Mouse (Mus musculus): Measurements from ENCODE around the gene 6430550D23Rik. TPM values are rescaled to one million over a fixed set of nuclear protein-coding genes. Genes with fewer than 3 reads are reported as not detected.
"Not testable (repeated sequence)": the region's sequence is repeated elsewhere in the genome, so short reads cannot be mapped to it uniquely, and the experiment has no call there.

Gene 6430550D23Rik
- polyA plus RNA-seq, 1 experiment from 2014 or later, result 1.4 TPM

GRCm38 (mm10) chr2:155929531-155930442 lies 78.0 kb downstream of the 6430550D23Rik start, which contains the start of gene Uqcc1:
Gene Uqcc1, minus strand, starts transcription at chr2:155930310.
- Histone ChIP-seq H3K4me2 (ENCODE audit: low read length) (peak within 1 kb of the TSS; percentile 80), H3K27me3 (replicated peaks; ENCODE audit: control insufficient read depth, insufficient read depth, low read length) (no peaks in the 10 kb centered on the region), H3K4me1 (replicated peaks; ENCODE audit: control insufficient read depth, insufficient read depth, low read length) (peaks cover 9% of the 10 kb centered on the region), H3K4me3 (ENCODE audit: low read depth, low read length) (peak within 1 kb of the TSS; percentile 77), H3K9ac (ENCODE audit: low read length) (peak within 1 kb of the TSS; percentile 57), H3K9me3 (ENCODE audit: control insufficient read depth, low read length) (no peaks in the 10 kb centered on the region), H3K36me3 (ENCODE audit: control insufficient read depth, insufficient read depth, low read length) (no peaks in the 10 kb centered on the region), H3K27ac (ENCODE audit: low read depth) (peak within 1 kb of the TSS; percentile 89)
- ATAC-seq (replicated peaks; ENCODE audit: low FRiP score, low TSS enrichment, low read depth), result peak; percentile 94
- WGBS, result under 1% methylated on average over 38 of the region's 38 CpGs
- DNase-seq (ENCODE audit: low spot score), result peak; percentile 93

- no peak overlapping the region for H3K27ac ChIP-seq (ENCODE audit: low read depth)
These were observed 78.9 kb downstream of the 6430550D23Rik start for GRCm38 (mm10) chr2:155928711-155929345.

DNA sequence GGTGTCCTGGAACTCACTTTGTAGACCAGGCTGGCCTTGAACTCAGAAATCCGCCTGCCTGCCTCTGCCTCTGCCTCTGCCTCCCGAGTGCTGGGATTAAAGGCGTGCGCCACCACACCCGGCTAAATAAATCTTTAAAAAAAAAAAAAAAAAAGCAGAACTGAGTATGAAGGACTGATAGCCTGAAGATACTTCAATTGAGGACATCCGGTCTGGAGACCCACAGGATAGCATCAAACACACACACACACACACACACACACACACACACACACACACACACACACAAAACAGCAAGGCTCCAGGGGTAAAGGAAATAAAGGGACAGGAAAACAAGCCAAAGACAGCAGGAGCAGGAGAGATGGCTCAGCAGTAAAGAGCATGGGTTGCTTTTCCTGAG lies 82.6 kb downstream of the 6430550D23Rik start:
- H3K4me2 ChIP-seq (ENCODE audit: low read length); H3K9me3 ChIP-seq (ENCODE audit: control insufficient read depth, low read length); H3K27me3 ChIP-seq (replicated peaks; ENCODE audit: control insufficient read depth, insufficient read depth, low read length); H3K4me1 ChIP-seq (replicated peaks; ENCODE audit: control insufficient read depth, insufficient read depth, low read length); H3K9ac ChIP-seq (ENCODE audit: low read length); H3K4me3 ChIP-seq (ENCODE audit: low read depth, low read length); H3K27ac ChIP-seq (ENCODE audit: low read depth); DNase-seq (ENCODE audit: low spot score); ATAC-seq (replicated peaks; ENCODE audit: low FRiP score, low TSS enrichment, low read depth): not testable (repeated sequence)
- 90% methylated on average over 6 of the region's 6 CpGs for WGBS
- peaks cover 11% of the 10 kb centered on the region; the same call in 1 of the 2 replicates for H3K36me3 ChIP-seq (ENCODE audit: control insufficient read depth, insufficient read depth, low read length)

More at GRCm38 (mm10) chr2:155928711-155929345, 78.9 kb downstream of the 6430550D23Rik start:
- Histone ChIP-seq H3K27me3 (replicated peaks; ENCODE audit: control insufficient read depth, insufficient read depth, low read length) (no peaks in the 10 kb centered on the region), H3K4me1 (replicated peaks; ENCODE audit: control insufficient read depth, insufficient read depth, low read length) (peaks cover 9% of the 10 kb centered on the region), H3K9ac (ENCODE audit: low read length) (peak overlapping the region; percentile 57; the same call in 1 of the 2 replicates), H3K36me3 (ENCODE audit: control insufficient read depth, insufficient read depth, low read length) (0 out of 2 replicates have a peak, but pooled peaks cover 4% of the 10 kb centered on the region), H3K9me3 (ENCODE audit: control insufficient read depth, low read length) (no peaks in the 10 kb centered on the region), H3K4me3 (ENCODE audit: low read depth, low read length) (peak overlapping the region; percentile 77), H3K4me2 (ENCODE audit: low read length) (peak overlapping the region; percentile 80)
- WGBS, result 70% methylated on average over 7 of the region's 7 CpGs
- DNase-seq (ENCODE audit: low spot score) (no peak), ATAC-seq (replicated peaks; ENCODE audit: low FRiP score, low TSS enrichment, low read depth) (no peak)

Other genes starting within 250 kb of the 6430550D23Rik start
- gene Mmp24, start 232.6 kb downstream of the 6430550D23Rik start, polyA plus RNA-seq (2014; fragmentation: Nextera tagmentation; extraction: Ambion mirVana), result 0.28 and 0.55 TPM in 2 replicates
- 12.8 and 13.2 TPM in 2 replicates for gene BC029722, start 188.6 kb downstream of the 6430550D23Rik start, polyA plus RNA-seq (2014; fragmentation: Nextera tagmentation; extraction: Ambion mirVana)
- gene Eif6, start 181.1 kb downstream of the 6430550D23Rik start, polyA plus RNA-seq (2014; fragmentation: Nextera tagmentation; extraction: Ambion mirVana), result 251 and 255 TPM in 2 replicates
- gene Fam83c, start 173.1 kb downstream of the 6430550D23Rik start, polyA plus RNA-seq (2014; fragmentation: Nextera tagmentation; extraction: Ambion mirVana), result 0.12 and 0.23 TPM in 2 replicates
- 64.0 and 64.9 TPM in 2 replicates for gene Uqcc1, start 77.7 kb downstream of the 6430550D23Rik start, polyA plus RNA-seq (2014; fragmentation: Nextera tagmentation; extraction: Ambion mirVana)
- gene Gm15557, start 67.2 kb downstream of the 6430550D23Rik start, polyA plus RNA-seq (2014; fragmentation: Nextera tagmentation; extraction: Ambion mirVana), result not detected in 2 replicates
- 0.81 and 1.8 TPM in 2 replicates for gene Gdf5, start 62.6 kb downstream of the 6430550D23Rik start, polyA plus RNA-seq (2014; fragmentation: Nextera tagmentation; extraction: Ambion mirVana)
- gene Cep250, start 51.5 kb downstream of the 6430550D23Rik start, polyA plus RNA-seq (2014; fragmentation: Nextera tagmentation; extraction: Ambion mirVana), result 21.5 and 22.8 TPM in 2 replicates
- gene Ergic3, start 68 bp upstream of the 6430550D23Rik start, polyA plus RNA-seq (2014; fragmentation: Nextera tagmentation; extraction: Ambion mirVana), result 232 and 255 TPM in 2 replicates
- gene Fer1l4, start 45.0 kb upstream of the 6430550D23Rik start, polyA plus RNA-seq (2014; fragmentation: Nextera tagmentation; extraction: Ambion mirVana), result 0.05 and 0.17 TPM in 2 replicates
- 3.0 and 4.0 TPM in 2 replicates for gene Spag4, start 57.2 kb upstream of the 6430550D23Rik start, polyA plus RNA-seq (2014; fragmentation: Nextera tagmentation; extraction: Ambion mirVana)
- 46.2 and 50.3 TPM in 2 replicates for gene Cpne1, start 104.0 kb upstream of the 6430550D23Rik start, polyA plus RNA-seq (2014; fragmentation: Nextera tagmentation; extraction: Ambion mirVana)
- 29.1 and 31.6 TPM in 2 replicates for gene Rbm12, start 104.0 kb upstream of the 6430550D23Rik start, polyA plus RNA-seq (2014; fragmentation: Nextera tagmentation; extraction: Ambion mirVana)
- gene Gm28036, start 119.1 kb upstream of the 6430550D23Rik start, polyA plus RNA-seq (2014; fragmentation: Nextera tagmentation; extraction: Ambion mirVana), result 13.3 and 13.6 TPM in 2 replicates
- gene Romo1, start 136.1 kb upstream of the 6430550D23Rik start, polyA plus RNA-seq (2014; fragmentation: Nextera tagmentation; extraction: Ambion mirVana), result 427 and 467 TPM in 2 replicates
- gene Nfs1, start 136.2 kb upstream of the 6430550D23Rik start, polyA plus RNA-seq (2014; fragmentation: Nextera tagmentation; extraction: Ambion mirVana), result 51.1 and 52.8 TPM in 2 replicates
- gene Rbm39, start 172.3 kb upstream of the 6430550D23Rik start, polyA plus RNA-seq (2014; fragmentation: Nextera tagmentation; extraction: Ambion mirVana), result 622 and 652 TPM in 2 replicates
- gene Phf20, start 188.5 kb upstream of the 6430550D23Rik start, polyA plus RNA-seq (2014; fragmentation: Nextera tagmentation; extraction: Ambion mirVana), result 72.4 and 76.1 TPM in 2 replicates